Mouse (Mus musculus) hindbrain, embryonic 16.5 days (tissue): ENCODE data around the gene Gm10638. TPM values are rescaled to one million over a fixed set of nuclear protein-coding genes. Genes with fewer than 3 reads are reported as not detected.

Experiments
- ATAC-seq: fragments of 200-750 bp; cut with Nextera tagmentation; 2 replicates; pipeline ENCODE4 v1.8.0; 2017; ENCODE audit warnings: moderate TSS enrichment, moderate library complexity
- H3K27ac ChIP-seq: fragments of 300-500 bp; sonication (generic); 2 replicates; pipeline ENCODE4 v1.5.1; 2014; ENCODE audit warnings: low read depth, mild to moderate bottlenecking, control low read depth, low read length, moderate library complexity
- H3K27me3 ChIP-seq: fragments of 300-500 bp; sonication (generic); replicated peaks from 2 replicates; pipeline ENCODE4 v1.6.1; 2014; ENCODE audit warnings: low read length; ENCODE audit not compliant: control insufficient read depth, insufficient read depth
- H3K36me3 ChIP-seq: fragments of 300-500 bp; sonication (generic); 2 replicates; pipeline ENCODE4 v1.6.1; 2014; ENCODE audit warnings: mild to moderate bottlenecking, low read length, moderate library complexity, mixed read lengths; ENCODE audit not compliant: control insufficient read depth, insufficient read depth
- H3K4me1 ChIP-seq: fragments of 300-500 bp; sonication (generic); 2 replicates; pipeline ENCODE4 v1.6.1; 2014; ENCODE audit warnings: low read depth, low read length; ENCODE audit not compliant: control insufficient read depth, insufficient read depth
- H3K4me2 ChIP-seq: fragments of 300-500 bp; sonication (generic); 2 replicates; pipeline ENCODE4 v1.6.1; 2014; ENCODE audit warnings: mild to moderate bottlenecking, low read length, control low read depth, moderate library complexity
- H3K4me3 ChIP-seq: fragments of 300-500 bp; sonication (generic); 2 replicates; pipeline ENCODE4 v1.5.1; 2014; ENCODE audit warnings: mild to moderate bottlenecking, low read length, control low read depth, moderate library complexity
- H3K9ac ChIP-seq: fragments of 300-500 bp; sonication (generic); 2 replicates; pipeline ENCODE4 v1.6.1; 2014; ENCODE audit warnings: low read depth, mild to moderate bottlenecking, control low read depth, low read length, moderate library complexity
- H3K9me3 ChIP-seq: fragments of 300-500 bp; sonication (generic); 2 replicates; pipeline ENCODE4 v1.6.1; 2014; ENCODE audit warnings: mild to moderate bottlenecking, low read length, moderate library complexity; ENCODE audit not compliant: control insufficient read depth
- WGBS: fragments of 180-500 bp; shearing (Covaris S2); extraction: QIAGEN DNeasy Blood & Tissue Kit; methylation state at CpG from one replicate; pipeline ENCODE4 v1.1.7; 2014; 5-methylcytosine and 5-hydroxymethylcytosine counted together
- polyA plus RNA-seq: library from polyadenylated mRNA; unstranded; fragments of >200 nt; fragmentation: Nextera tagmentation; extraction: Ambion mirVana; gene quantifications from 2 replicates; pipeline ENCODE4 v1.2.1, GENCODE M21; 2015

The Gm10638 gene
- polyA plus RNA-seq, 1 experiment from 2014 or later = 3.4 TPM

- Histone ChIP-seq H3K4me3 (peak overlapping the region; percentile 66), H3K4me2 (peak overlapping the region; percentile 69), H3K4me1 (peaks cover 22% of the 10 kb centered on the region), H3K27me3 (no peaks in the 10 kb centered on the region), H3K9me3 (no peaks in the 10 kb centered on the region), H3K27ac (peak overlapping the region; percentile 98), H3K9ac (peak overlapping the region; percentile 99), H3K36me3 (no peaks in the 10 kb centered on the region)
- ATAC-seq = peak; percentile 8
- 1% methylated on average over 11 of the region's 11 CpGs for WGBS
Measured at GRCm38 (mm10) chr8:86746511-86746910, 1.0 kb downstream of the Gm10638 start.

GRCm38 (mm10) chr8:86749842-86750241, 4.3 kb downstream of the Gm10638 start:
- no peak overlapping the region for H3K27ac ChIP-seq
- no peaks in the 10 kb centered on the region for H3K36me3 ChIP-seq
- H3K4me2 ChIP-seq = no peak overlapping the region
- 52% methylated on average over 2 of the region's 2 CpGs for WGBS
- H3K27me3 ChIP-seq = no peaks in the 10 kb centered on the region
- no peak for ATAC-seq
- no peak overlapping the region for H3K4me3 ChIP-seq
- peaks cover 7% of the 10 kb centered on the region for H3K4me1 ChIP-seq
- no peak overlapping the region for H3K9ac ChIP-seq
- H3K9me3 ChIP-seq = no peaks in the 10 kb centered on the region

GRCm38 (mm10) chr8:86756948-86757733, 11.6 kb downstream of the Gm10638 start:
- peak overlapping the region; percentile 21 for H3K4me3 ChIP-seq
- no peaks in the 10 kb centered on the region for H3K9me3 ChIP-seq
- peak overlapping the region; percentile 30 for H3K9ac ChIP-seq
- no peaks in the 10 kb centered on the region for H3K27me3 ChIP-seq
- ATAC-seq = no peak
- H3K4me1 ChIP-seq = peaks cover 5% of the 10 kb centered on the region
- no peak overlapping the region for H3K27ac ChIP-seq
- H3K36me3 ChIP-seq = no peaks in the 10 kb centered on the region
- peak overlapping the region; percentile 53 for H3K4me2 ChIP-seq
- WGBS = 16% methylated on average over 23 of the region's 23 CpGs

GRCm38 (mm10) chr8:86758651-86759050, 13.2 kb downstream of the Gm10638 start:
- H3K4me1 ChIP-seq = peaks cover 5% of the 10 kb centered on the region
- no peak for ATAC-seq
- no peaks in the 10 kb centered on the region for H3K9me3 ChIP-seq
- H3K4me2 ChIP-seq = no peak overlapping the region
- H3K27ac ChIP-seq = no peak overlapping the region
- no peak overlapping the region for H3K9ac ChIP-seq
- H3K27me3 ChIP-seq = no peaks in the 10 kb centered on the region
- H3K36me3 ChIP-seq = no peaks in the 10 kb centered on the region
- WGBS = 91% methylated on average over 3 of the region's 3 CpGs
- H3K4me3 ChIP-seq = no peak overlapping the region

DNA sequence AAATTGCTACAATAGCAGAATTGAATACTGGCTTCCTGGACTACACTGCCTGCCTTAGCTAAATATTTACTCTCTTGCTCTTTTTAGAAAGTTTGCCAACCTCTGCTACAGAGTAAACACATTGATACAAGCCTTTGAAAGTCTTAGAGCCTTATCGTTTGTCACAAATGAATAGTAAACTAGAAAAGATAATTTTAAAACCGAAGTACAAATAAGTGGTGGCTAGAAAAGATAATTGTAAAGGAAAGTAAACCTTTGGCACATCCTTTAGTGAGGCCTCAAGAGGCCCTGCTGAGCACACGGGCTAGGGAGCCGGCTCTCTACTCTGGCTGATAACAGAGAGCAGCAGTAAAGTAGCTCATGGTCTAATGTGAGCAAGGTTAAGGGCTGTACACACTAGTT, 13.6 kb downstream of the Gm10638 start:
- Histone ChIP-seq H3K4me1 (peaks cover 5% of the 10 kb centered on the region), H3K9me3 (no peaks in the 10 kb centered on the region)

DNA sequence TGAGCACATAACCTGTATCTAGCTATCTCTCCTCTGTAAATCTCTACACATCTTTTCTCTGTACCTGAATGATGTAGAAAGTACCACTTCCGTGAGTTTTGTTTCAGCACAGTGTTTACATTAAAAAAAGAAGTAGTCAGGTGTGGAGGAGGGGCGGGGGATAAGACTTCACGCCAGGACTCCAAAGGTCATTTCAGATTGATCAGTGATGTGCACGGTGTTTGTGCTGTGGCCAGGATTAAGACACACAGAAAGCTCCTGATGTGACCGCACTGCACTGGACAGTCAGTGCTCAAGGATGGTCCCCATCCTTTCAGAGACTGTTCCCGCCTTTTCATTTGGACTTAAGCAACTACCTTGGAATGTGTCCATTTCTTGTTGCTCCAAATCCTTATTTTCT, 15.2 kb downstream of the Gm10638 start:
- no peaks in the 10 kb centered on the region for H3K27me3 ChIP-seq
- H3K9ac ChIP-seq = no peak overlapping the region
- no peak overlapping the region for H3K27ac ChIP-seq
- H3K36me3 ChIP-seq = no peaks in the 10 kb centered on the region
- H3K9me3 ChIP-seq = no peaks in the 10 kb centered on the region
- no peak overlapping the region for H3K4me3 ChIP-seq
- no peak for ATAC-seq
- H3K4me1 ChIP-seq = peaks cover 5% of the 10 kb centered on the region
- WGBS = 65% methylated on average over 6 of the region's 6 CpGs
- no peak overlapping the region for H3K4me2 ChIP-seq

More for the DNA sequence above, 13.6 kb downstream of the Gm10638 start:
- no peak overlapping the region for H3K27ac ChIP-seq
- H3K9ac ChIP-seq = no peak overlapping the region
- no peaks in the 10 kb centered on the region for H3K27me3 ChIP-seq
- no peak overlapping the region for H3K4me2 ChIP-seq
- WGBS = 53% methylated on average over 4 of the region's 4 CpGs
- no peak for ATAC-seq
- H3K36me3 ChIP-seq = no peaks in the 10 kb centered on the region
- H3K4me3 ChIP-seq = no peak overlapping the region

DNA sequence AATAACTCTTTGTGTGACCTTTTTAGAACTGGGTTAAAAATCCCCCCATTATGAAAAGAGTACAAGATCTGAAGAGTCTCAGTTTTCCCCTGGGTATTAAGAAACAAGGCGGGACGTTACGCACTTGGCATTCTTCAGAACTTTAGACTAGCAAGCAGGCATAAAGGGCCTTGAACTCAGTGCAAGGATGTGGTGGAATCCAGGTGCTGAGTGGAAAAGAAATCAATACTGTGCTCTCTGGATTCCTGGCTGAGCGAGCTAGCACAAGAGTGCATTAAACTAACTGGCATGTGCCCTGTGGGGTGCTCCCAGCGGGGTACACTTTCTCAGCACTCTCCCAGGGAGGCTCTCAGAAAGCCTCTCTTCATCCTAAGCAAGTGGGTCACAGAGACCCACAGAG, 17.3 kb downstream of the Gm10638 start:
- no peak overlapping the region for H3K4me3 ChIP-seq
- no peak overlapping the region for H3K4me2 ChIP-seq
- H3K9me3 ChIP-seq = no peaks in the 10 kb centered on the region
- H3K36me3 ChIP-seq = no peaks in the 10 kb centered on the region
- no peak overlapping the region for H3K9ac ChIP-seq
- H3K27ac ChIP-seq = no peak overlapping the region
- ATAC-seq = no peak
- WGBS = 57% methylated on average over 5 of the region's 5 CpGs
- H3K4me1 ChIP-seq = no peaks in the 10 kb centered on the region
- H3K27me3 ChIP-seq = no peaks in the 10 kb centered on the region

GRCm38 (mm10) chr8:86765155-86765554, 19.7 kb downstream of the Gm10638 start:
- H3K27me3 ChIP-seq = no peaks in the 10 kb centered on the region
- ATAC-seq = no peak
- no peaks in the 10 kb centered on the region for H3K4me1 ChIP-seq
- no peak overlapping the region for H3K27ac ChIP-seq
- 90% methylated on average over 10 of the region's 10 CpGs for WGBS
- H3K9ac ChIP-seq = no peak overlapping the region
- no peaks in the 10 kb centered on the region for H3K9me3 ChIP-seq
- no peak overlapping the region for H3K4me2 ChIP-seq
- no peaks in the 10 kb centered on the region for H3K36me3 ChIP-seq
- no peak overlapping the region for H3K4me3 ChIP-seq

- 90% methylated on average over 8 of the region's 8 CpGs for WGBS
- Histone ChIP-seq H3K4me1 (no peaks in the 10 kb centered on the region), H3K9me3 (no peaks in the 10 kb centered on the region), H3K9ac (no peak overlapping the region), H3K36me3 (no peaks in the 10 kb centered on the region), H3K27ac (no peak overlapping the region), H3K4me3 (no peak overlapping the region), H3K4me2 (no peak overlapping the region), H3K27me3 (no peaks in the 10 kb centered on the region)
- ATAC-seq = no peak
Measured at GRCm38 (mm10) chr8:86765669-86766068, 20.2 kb downstream of the Gm10638 start.
